Mouse (Mus musculus) spleen, adult 18-20 months (tissue): ENCODE measurements around the gene Rbfox2.

Experiments used
- DNase-seq, 2 experiments: peaks; one replicate each; pipeline ENCODE4 v3.0.0; 2022; ENCODE audit warnings: mixed read lengths in 2 of 2

The Rbfox2 gene

GRCm38 (mm10) chr15:77225858-77226257 is 80.9 kb downstream of the Rbfox2 start:
- DNase-seq: no peak

- no peak for DNase-seq
Observed at GRCm38 (mm10) chr15:77225274-77225673, 81.5 kb downstream of the Rbfox2 start.

GRCm38 (mm10) chr15:77220833-77221232 is 86.0 kb downstream of the Rbfox2 start:
- no peak for DNase-seq

- no peak for DNase-seq
Observed at GRCm38 (mm10) chr15:77220137-77220536, 86.7 kb downstream of the Rbfox2 start.

GRCm38 (mm10) chr15:77219571-77219970 is 87.2 kb downstream of the Rbfox2 start:
- no peak for DNase-seq

DNA sequence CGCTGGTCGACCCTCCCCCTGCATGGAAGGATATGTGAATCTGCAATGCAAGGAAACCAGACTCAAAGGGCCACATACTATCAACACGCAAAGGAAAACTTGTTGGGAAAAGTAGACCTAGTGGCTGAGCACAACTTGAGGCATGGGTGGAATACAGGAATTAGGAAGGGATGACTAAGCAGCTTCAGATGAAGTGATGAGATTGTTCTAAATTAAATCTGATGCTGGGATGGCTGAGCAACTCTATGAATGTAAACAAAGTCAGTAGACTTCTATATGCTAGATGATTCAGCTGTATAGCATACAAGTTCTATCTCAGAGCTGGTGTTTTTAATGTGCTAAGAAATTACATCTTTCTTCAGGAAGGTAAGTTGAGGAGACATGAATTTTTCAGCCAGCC is 88.8 kb downstream of the Rbfox2 start:
- no peak for DNase-seq

DNA sequence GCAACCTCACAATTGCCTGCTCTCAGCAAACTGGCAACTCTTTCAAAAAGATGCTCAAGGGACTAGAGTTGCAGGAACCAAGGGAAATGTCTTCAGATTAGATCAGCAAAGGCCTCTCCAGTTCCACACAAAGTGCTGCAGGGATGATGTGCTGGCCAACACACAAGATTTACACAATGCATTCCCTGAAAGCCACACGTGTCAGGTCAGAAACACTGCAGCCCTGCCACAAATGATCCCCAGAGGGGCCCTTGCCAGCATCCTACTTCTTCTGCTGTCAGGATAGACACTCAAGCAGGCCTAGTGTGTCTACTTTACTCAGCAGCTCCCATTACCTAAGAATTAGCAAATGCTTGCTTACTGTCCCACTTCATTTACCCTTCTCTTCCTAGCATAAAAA is 89.3 kb downstream of the Rbfox2 start:
- no peak for DNase-seq

DNA sequence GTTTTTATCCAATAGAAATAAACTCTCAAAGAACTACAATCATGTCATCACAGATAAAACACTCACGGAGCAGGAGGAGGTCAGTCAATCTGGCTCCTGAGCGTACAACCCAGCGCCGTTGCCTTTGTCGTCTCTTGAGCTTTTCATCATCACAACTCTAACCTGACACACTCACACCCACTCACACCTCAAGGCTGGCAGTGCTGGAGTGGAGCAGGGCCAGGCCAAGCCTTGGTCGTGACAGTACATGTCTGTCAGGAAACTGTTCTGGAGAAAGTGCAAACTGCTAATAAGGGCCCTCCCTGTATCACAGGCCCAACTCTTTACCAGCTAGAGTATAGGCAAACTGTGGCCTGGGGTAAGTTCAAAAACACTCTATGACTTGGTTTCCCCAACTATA is 90.1 kb downstream of the Rbfox2 start:
- no peak for DNase-seq

DNA sequence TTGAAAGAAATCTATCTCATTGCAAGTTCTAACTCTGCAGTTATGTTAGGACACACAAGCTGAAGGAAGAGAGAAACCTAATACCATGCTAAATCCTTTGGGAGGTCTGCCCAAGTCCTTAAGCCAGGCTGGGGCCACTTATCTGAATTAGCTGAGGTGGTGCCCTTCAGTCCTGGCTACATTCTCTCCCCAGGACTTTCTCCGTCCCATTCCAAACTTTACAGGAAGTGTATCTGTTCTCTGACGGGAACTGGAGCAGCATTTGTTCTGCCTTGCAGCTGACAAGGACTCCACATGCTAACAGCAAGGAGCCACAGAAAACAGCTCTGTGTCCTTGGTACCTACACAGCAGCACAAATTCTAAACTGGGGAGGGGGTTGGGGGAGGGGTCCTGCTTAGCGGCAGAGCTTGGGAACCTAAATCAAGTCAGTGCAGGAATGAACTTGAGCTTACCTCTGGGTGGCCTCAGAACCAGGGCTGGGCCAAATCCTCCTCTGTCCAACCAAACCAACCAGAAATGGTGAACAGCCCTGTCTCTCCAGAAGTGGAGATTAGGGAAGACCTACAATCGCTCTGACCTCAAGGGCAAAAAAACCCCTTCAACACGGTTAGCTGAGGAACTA is 91.5 kb downstream of the Rbfox2 start:
- no peak for DNase-seq

- no peak for DNase-seq
Observed at GRCm38 (mm10) chr15:77214410-77215107, 92.2 kb downstream of the Rbfox2 start.

GRCm38 (mm10) chr15:77213829-77214228 is 93.0 kb downstream of the Rbfox2 start:
- no peak for DNase-seq

- DNase-seq: no peak
Observed at GRCm38 (mm10) chr15:77212818-77213217, 94.0 kb downstream of the Rbfox2 start.

GRCm38 (mm10) chr15:77212217-77212757 is 94.5 kb downstream of the Rbfox2 start:
- DNase-seq: no peak

DNA sequence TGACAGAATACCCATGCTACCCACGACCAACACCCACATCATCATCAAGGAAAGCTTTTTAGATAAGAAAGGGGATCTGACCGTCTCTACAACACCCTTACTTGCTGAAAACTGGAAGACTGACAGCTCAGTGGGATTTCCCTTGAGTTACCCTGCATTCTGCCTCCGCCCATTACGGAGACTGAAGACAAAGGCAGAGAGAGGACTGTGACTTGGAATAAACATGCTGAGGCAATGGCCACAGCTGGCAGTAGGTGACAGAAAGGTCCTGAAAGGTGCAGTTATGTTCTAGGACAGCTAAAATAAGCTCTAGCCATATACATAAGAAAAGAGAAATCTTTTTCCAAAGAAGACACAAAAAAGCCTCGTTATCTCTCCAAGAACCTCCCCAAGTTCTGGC is 99.8 kb downstream of the Rbfox2 start:
- DNase-seq: no peak

DNA sequence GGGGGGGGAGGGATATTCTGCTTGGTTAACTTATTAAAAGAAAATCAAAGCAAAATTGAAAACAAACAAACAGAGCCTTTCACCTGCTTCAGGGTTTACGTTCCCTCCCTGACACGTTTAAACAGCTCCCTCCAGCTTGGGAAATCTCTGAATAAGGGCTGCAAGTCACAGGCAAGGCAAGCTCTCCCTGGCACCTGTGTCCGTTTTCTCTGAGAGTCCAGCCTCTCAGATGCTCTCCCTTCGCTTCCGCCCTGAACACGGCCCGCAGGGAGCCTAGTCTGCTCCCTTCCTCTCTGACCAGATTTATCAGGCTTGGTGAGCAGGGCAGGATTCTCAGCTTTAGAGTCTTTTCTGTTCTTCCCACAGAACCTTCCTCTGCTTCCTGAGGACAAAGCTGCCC is 101.9 kb downstream of the Rbfox2 start:
- no peak for DNase-seq

GRCm38 (mm10) chr15:77203255-77203981 is 103.4 kb downstream of the Rbfox2 start:
- no peak for DNase-seq

- no peak for DNase-seq
Observed at GRCm38 (mm10) chr15:77202881-77203254, 103.9 kb downstream of the Rbfox2 start.

DNA sequence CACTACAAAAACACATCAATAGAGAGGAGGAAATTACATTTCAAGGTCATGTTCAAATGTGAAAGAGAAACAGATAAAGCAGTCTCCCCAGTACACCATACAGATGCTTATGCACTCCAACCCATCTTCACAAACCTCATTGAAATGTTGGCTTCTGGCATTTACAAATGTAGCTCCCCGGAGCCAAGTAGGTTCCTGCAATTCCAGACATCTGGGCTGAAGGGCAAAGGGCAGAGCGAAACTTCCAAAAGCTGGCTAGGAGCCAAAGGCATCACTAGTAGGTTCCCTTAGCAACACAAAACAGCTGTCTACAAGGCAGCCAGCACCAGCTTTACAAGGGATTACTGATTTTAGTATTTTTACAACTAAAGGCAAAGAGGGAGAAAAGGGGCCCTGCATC is 104.6 kb downstream of the Rbfox2 start:
- no peak for DNase-seq

DNA sequence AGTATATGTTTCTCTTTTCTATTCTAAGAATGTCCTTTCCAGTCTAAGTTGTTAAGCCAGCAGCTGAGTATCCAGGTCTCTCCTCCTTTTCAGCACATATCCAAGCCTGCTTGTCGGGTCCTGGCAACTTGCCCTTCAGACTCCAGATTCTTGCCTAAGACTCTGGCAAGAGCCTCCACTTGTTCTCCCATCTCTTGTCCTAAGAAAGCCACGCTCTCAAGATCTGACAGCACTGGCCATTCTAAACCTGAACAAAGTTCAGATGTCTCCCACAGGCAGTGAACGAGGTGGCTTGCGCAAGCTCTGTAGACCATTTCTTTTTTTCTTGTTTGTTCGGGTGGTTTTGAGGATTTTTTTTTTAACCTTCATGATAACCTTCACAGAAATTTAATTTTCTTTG is 110.0 kb downstream of the Rbfox2 start:
- no peak for DNase-seq

GRCm38 (mm10) chr15:77196001-77196400 is 110.8 kb downstream of the Rbfox2 start:
- no peak for DNase-seq

- no peak for DNase-seq
Observed at GRCm38 (mm10) chr15:77192154-77192935, 114.5 kb downstream of the Rbfox2 start.

- no peak for DNase-seq
Observed at GRCm38 (mm10) chr15:77186096-77186495, 120.7 kb downstream of the Rbfox2 start.

GRCm38 (mm10) chr15:77185614-77186013 is 121.2 kb downstream of the Rbfox2 start:
- no peak for DNase-seq
